Mouse (Mus musculus) limb, embryonic 13.5 days (tissue): ENCODE measurements around the gene Tmtc2. TPM values are rescaled to one million over a fixed set of nuclear protein-coding genes. Genes with fewer than 3 reads are reported as not detected.
"Not testable (repeated sequence)": the region's sequence is repeated elsewhere in the genome, so short reads cannot be mapped to it uniquely, and the experiment has no call there.

Experiments
- ATAC-seq: fragments of 200-750 bp; cut with Nextera tagmentation; 2 replicates; pipeline ENCODE4 v1.8.0; 2017; ENCODE audit warnings: low read depth, moderate number of reproducible peaks, moderate TSS enrichment; ENCODE audit not compliant: low FRiP score
- H3K27ac ChIP-seq: fragments of 300-500 bp; sonication (generic); 2 replicates; pipeline ENCODE4 v1.5.1; 2015; ENCODE audit warnings: inconsistent platforms, mild to moderate bottlenecking, moderate library complexity
- H3K27me3 ChIP-seq: fragments of 300-500 bp; sonication (generic); 2 replicates; pipeline ENCODE4 v1.6.1; 2015; ENCODE audit warnings: mild to moderate bottlenecking, inconsistent platforms
- H3K36me3 ChIP-seq: fragments of 300-500 bp; sonication (generic); 2 replicates; pipeline ENCODE4 v1.6.1; 2015; ENCODE audit warnings: inconsistent platforms, mild to moderate bottlenecking, moderate library complexity
- H3K4me1 ChIP-seq: fragments of 300-500 bp; sonication (generic); 2 replicates; pipeline ENCODE4 v1.6.1; 2015; ENCODE audit warnings: inconsistent platforms
- H3K4me2 ChIP-seq: fragments of 300-500 bp; sonication (generic); replicated peaks from 2 replicates; pipeline ENCODE4 v1.6.1; 2015; ENCODE audit warnings: inconsistent platforms, mild to moderate bottlenecking, moderate library complexity
- H3K4me3 ChIP-seq: fragments of 300-500 bp; sonication (generic); 2 replicates; pipeline ENCODE4 v1.5.1; 2015; ENCODE audit warnings: moderate library complexity, mild to moderate bottlenecking, inconsistent platforms
- H3K9ac ChIP-seq: fragments of 300-500 bp; sonication (generic); 2 replicates; pipeline ENCODE4 v1.6.1; 2015; ENCODE audit warnings: mild to moderate bottlenecking, inconsistent platforms
- H3K9me3 ChIP-seq: fragments of 300-500 bp; sonication (generic); 2 replicates; pipeline ENCODE4 v1.6.1; 2016; ENCODE audit warnings: inconsistent platforms
- WGBS: fragments of 180-500 bp; shearing (Covaris S2); methylation state at CpG from one replicate; pipeline ENCODE4 v1.1.7; 2015; 5-methylcytosine and 5-hydroxymethylcytosine counted together
- polyA plus RNA-seq: library from polyadenylated mRNA; unstranded; fragments of >200 nt; fragmentation: Nextera tagmentation; extraction: Ambion mirVana; gene quantifications from 2 replicates; pipeline ENCODE4 v1.2.1, GENCODE M21; 2015

Tmtc2 gene
- polyA plus RNA-seq, 1 experiment from 2014 or later, result 23.3 TPM

GRCm38 (mm10) chr10:105260053-105260452 lies 314.2 kb downstream of the Tmtc2 start:
- 60% methylated on average over 3 of the region's 3 CpGs for WGBS
- Histone ChIP-seq H3K4me1 (no peaks in the 10 kb centered on the region), H3K27ac (no peak overlapping the region), H3K27me3 (no peaks in the 10 kb centered on the region), H3K4me2 (no peak overlapping the region), H3K36me3 (no peaks in the 10 kb centered on the region), H3K9ac (no peak overlapping the region), H3K9me3 (no peaks in the 10 kb centered on the region), H3K4me3 (no peak overlapping the region)
- ATAC-seq, result no peak

DNA sequence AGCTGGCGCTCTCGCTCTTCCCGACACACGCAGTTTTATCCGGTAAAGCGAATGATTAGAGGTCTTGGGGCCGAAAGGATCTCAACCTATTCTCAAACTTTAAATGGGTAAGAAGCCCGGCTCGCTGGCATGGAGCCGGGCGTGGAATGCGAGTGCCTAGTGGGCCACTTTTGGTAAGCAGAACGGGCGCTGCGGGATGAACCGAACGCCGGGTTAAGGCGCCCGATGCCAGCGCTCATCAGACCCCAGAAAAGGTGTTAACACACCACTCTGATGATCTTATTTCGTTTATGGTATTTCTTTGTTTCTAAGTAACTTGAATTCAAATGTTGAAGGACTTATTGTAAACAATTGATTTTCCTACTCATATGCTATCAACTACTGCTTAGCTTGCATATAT lies 336.0 kb downstream of the Tmtc2 start:
- ATAC-seq, H3K27ac ChIP-seq, H3K9ac ChIP-seq, H3K36me3 ChIP-seq, H3K4me3 ChIP-seq, H3K9me3 ChIP-seq, H3K4me1 ChIP-seq, H3K27me3 ChIP-seq, H3K4me2 ChIP-seq: not testable (repeated sequence)
- WGBS, result 89% methylated on average over 22 of the region's 22 CpGs

DNA sequence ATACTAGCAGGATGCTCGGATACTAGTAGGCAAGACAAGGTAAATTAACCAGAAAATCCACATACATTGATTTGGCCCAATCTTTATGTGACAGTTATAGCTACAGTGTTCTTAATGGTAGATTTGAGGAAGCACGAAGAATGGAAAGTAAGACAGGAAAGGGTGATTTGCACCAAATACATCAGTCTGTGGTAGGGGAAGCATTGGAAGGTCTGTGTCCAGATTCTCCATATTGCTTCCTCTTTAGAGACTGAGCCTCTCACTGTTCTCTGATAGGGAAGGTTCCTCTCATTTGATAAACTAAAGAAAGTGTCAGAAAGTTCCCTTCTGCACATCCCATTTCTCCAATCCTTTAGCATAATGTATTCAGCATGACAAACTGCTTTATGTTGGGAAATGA lies 341.4 kb downstream of the Tmtc2 start:
- H3K27ac ChIP-seq, result no peak overlapping the region
- no peak overlapping the region for H3K4me2 ChIP-seq
- no peaks in the 10 kb centered on the region for H3K9me3 ChIP-seq
- no peak overlapping the region for H3K9ac ChIP-seq
- H3K36me3 ChIP-seq, result 0 out of 2 replicates have a peak, but pooled peaks cover 3% of the 10 kb centered on the region
- no peak overlapping the region for H3K4me3 ChIP-seq
- no peaks in the 10 kb centered on the region for H3K4me1 ChIP-seq
- ATAC-seq, result no peak
- 92% methylated on average over 2 of the region's 2 CpGs for WGBS
- no peaks in the 10 kb centered on the region for H3K27me3 ChIP-seq

- 55% methylated on average over 7 of the region's 7 CpGs for WGBS
- ATAC-seq, result no peak
These were observed 343.8 kb downstream of the Tmtc2 start for GRCm38 (mm10) chr10:105230416-105230815.

DNA sequence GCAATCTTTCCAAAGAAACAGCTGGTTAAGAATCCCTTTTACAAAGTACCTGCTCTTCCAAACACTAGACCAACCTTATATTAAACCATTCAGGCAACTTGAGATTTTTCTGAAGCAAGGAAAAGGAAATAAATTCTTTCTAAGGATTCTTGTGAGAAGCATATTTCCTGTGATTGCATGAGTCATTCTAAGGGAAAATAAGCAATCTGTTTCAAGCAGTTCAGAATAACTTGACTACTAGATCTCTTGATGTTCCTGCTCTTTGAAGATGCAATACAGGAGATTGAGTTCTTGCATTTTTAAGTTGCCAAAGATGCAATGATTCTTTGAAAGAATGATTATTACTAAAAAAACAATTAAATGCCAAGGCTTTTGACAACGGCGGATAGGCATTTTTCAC lies 345.6 kb downstream of the Tmtc2 start:
- ATAC-seq, result no peak
- Histone ChIP-seq H3K27me3 (no peaks in the 10 kb centered on the region), H3K27ac (no peak overlapping the region), H3K4me3 (no peak overlapping the region), H3K4me1 (no peaks in the 10 kb centered on the region), H3K36me3 (no peaks in the 10 kb centered on the region; the same call in 1 of the 2 replicates), H3K9ac (no peak overlapping the region), H3K4me2 (no peak overlapping the region), H3K9me3 (no peaks in the 10 kb centered on the region)
- 86% methylated on average over 2 of the region's 2 CpGs for WGBS

More at GRCm38 (mm10) chr10:105230416-105230815, 343.8 kb downstream of the Tmtc2 start:
- no peak overlapping the region for H3K4me3 ChIP-seq
- H3K36me3 ChIP-seq, result no peaks in the 10 kb centered on the region; the same call in 1 of the 2 replicates
- no peaks in the 10 kb centered on the region for H3K27me3 ChIP-seq
- no peak overlapping the region for H3K4me2 ChIP-seq
- H3K4me1 ChIP-seq, result no peaks in the 10 kb centered on the region
- H3K9me3 ChIP-seq, result no peaks in the 10 kb centered on the region
- H3K9ac ChIP-seq, result no peak overlapping the region
- H3K27ac ChIP-seq, result no peak overlapping the region

GRCm38 (mm10) chr10:105227631-105228030 lies 346.6 kb downstream of the Tmtc2 start:
- 35% methylated on average over 5 of the region's 5 CpGs for WGBS
- Histone ChIP-seq H3K9me3 (no peaks in the 10 kb centered on the region), H3K9ac (no peak overlapping the region), H3K4me2 (no peak overlapping the region), H3K27me3 (no peaks in the 10 kb centered on the region), H3K27ac (no peak overlapping the region), H3K36me3 (no peaks in the 10 kb centered on the region; the same call in 1 of the 2 replicates), H3K4me1 (no peaks in the 10 kb centered on the region), H3K4me3 (no peak overlapping the region)
- ATAC-seq, result no peak

- 85% methylated on average over 6 of the region's 6 CpGs for WGBS
These were observed 348.5 kb downstream of the Tmtc2 start for GRCm38 (mm10) chr10:105225714-105226113.

GRCm38 (mm10) chr10:105222904-105223303 lies 351.3 kb downstream of the Tmtc2 start:
- WGBS, result 91% methylated on average over 5 of the region's 5 CpGs

More at GRCm38 (mm10) chr10:105225714-105226113, 348.5 kb downstream of the Tmtc2 start:
- Histone ChIP-seq H3K4me2 (no peak overlapping the region), H3K27me3 (no peaks in the 10 kb centered on the region), H3K9me3 (no peaks in the 10 kb centered on the region), H3K27ac (no peak overlapping the region), H3K36me3 (no peaks in the 10 kb centered on the region; the same call in 1 of the 2 replicates), H3K4me1 (no peaks in the 10 kb centered on the region), H3K9ac (no peak overlapping the region), H3K4me3 (no peak overlapping the region)
- no peak for ATAC-seq

DNA sequence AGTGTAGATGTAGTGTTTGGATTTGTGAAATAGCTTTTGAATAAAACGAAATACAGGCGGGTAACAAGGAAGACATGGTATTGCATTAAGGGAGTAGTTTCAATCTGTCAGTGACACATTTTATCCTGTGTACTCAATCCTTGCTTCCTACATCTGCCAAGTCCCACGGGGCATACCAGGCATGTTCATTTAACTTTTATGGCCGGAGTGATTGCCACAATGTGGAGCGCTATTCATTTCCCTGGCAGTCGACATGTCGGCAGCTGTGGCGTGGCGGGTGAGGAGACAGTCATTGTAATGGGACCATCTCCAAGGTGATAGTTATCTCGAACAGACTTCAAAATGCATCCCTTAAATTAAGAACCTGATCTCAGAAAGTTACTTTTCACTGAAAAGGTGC lies 372.8 kb downstream of the Tmtc2 start:
- Histone ChIP-seq H3K27me3 (no peaks in the 10 kb centered on the region), H3K9ac (no peak overlapping the region), H3K9me3 (no peaks in the 10 kb centered on the region), H3K4me1 (no peaks in the 10 kb centered on the region), H3K27ac (no peak overlapping the region), H3K4me3 (no peak overlapping the region), H3K4me2 (no peak overlapping the region), H3K36me3 (no peaks in the 10 kb centered on the region)
- WGBS, result 65% methylated on average over 10 of the region's 10 CpGs
- ATAC-seq, result no peak

More at GRCm38 (mm10) chr10:105222904-105223303, 351.3 kb downstream of the Tmtc2 start:
- ATAC-seq, result no peak
- Histone ChIP-seq H3K4me1 (no peaks in the 10 kb centered on the region), H3K36me3 (no peaks in the 10 kb centered on the region; the same call in 1 of the 2 replicates), H3K27ac (no peak overlapping the region), H3K4me3 (no peak overlapping the region), H3K4me2 (no peak overlapping the region), H3K27me3 (no peaks in the 10 kb centered on the region), H3K9me3 (no peaks in the 10 kb centered on the region), H3K9ac (no peak overlapping the region)

GRCm38 (mm10) chr10:105200678-105201077 lies 373.6 kb downstream of the Tmtc2 start:
- H3K9me3 ChIP-seq, result no peaks in the 10 kb centered on the region
- ATAC-seq, result no peak
- H3K4me2 ChIP-seq, result no peak overlapping the region
- H3K4me1 ChIP-seq, result no peaks in the 10 kb centered on the region
- H3K36me3 ChIP-seq, result no peaks in the 10 kb centered on the region
- no peak overlapping the region for H3K4me3 ChIP-seq
- no peak overlapping the region for H3K27ac ChIP-seq
- no peaks in the 10 kb centered on the region for H3K27me3 ChIP-seq
- 97% methylated on average over 2 of the region's 2 CpGs for WGBS
- H3K9ac ChIP-seq, result no peak overlapping the region

DNA sequence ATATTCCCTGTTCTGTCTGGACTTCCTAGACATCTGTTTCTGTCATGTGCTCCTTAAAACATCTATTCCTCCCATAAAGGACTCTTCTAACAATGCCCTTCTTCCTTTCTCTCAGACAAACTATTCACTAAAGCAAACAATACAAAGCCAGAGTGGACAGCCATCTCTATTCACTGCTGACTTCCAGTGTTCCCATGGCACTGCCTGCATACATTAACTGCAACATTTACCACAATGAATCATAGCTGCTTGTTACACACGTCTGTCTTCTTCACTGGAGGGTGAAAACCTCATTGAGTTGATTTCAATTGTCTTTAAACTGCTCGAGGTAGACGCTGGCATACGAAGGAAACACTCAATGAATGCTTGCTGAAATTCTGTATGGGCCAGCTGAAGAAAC lies 374.2 kb downstream of the Tmtc2 start:
- WGBS, result 76% methylated on average over 4 of the region's 4 CpGs
- H3K9ac ChIP-seq, result no peak overlapping the region
- no peak overlapping the region for H3K4me2 ChIP-seq
- H3K36me3 ChIP-seq, result no peaks in the 10 kb centered on the region
- no peaks in the 10 kb centered on the region for H3K9me3 ChIP-seq
- no peak overlapping the region for H3K4me3 ChIP-seq
- no peaks in the 10 kb centered on the region for H3K4me1 ChIP-seq
- ATAC-seq, result no peak
- no peaks in the 10 kb centered on the region for H3K27me3 ChIP-seq
- no peak overlapping the region for H3K27ac ChIP-seq

DNA sequence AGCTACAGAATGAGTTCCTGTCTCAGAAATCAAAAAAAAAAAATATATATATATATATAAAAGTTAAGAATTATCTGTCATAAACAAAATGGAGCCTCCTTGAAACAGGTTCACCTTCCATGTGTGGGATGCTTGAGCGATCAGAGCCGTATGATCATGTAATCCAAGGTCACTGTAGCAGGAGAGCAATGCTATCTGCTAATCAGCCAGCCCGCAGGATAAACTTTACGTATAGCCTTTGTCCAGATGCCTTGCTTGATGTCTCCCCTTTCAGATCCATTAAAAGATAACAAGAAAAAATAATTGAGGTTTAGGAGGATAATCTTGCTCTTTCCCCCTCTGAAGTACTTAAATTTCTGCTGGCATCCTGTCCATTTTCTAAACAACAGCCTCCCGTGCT lies 374.7 kb downstream of the Tmtc2 start:
- no peak overlapping the region for H3K4me2 ChIP-seq
- H3K27me3 ChIP-seq, result no peaks in the 10 kb centered on the region
- no peaks in the 10 kb centered on the region for H3K4me1 ChIP-seq
- H3K4me3 ChIP-seq, result no peak overlapping the region
- no peaks in the 10 kb centered on the region for H3K36me3 ChIP-seq
- WGBS, result 85% methylated on average over 5 of the region's 5 CpGs
- H3K9ac ChIP-seq, result no peak overlapping the region
- H3K9me3 ChIP-seq, result no peaks in the 10 kb centered on the region
- H3K27ac ChIP-seq, result no peak overlapping the region
- no peak for ATAC-seq

GRCm38 (mm10) chr10:105195377-105195776 lies 378.9 kb downstream of the Tmtc2 start:
- H3K27me3 ChIP-seq, result no peaks in the 10 kb centered on the region
- no peak overlapping the region for H3K4me2 ChIP-seq
- no peaks in the 10 kb centered on the region for H3K4me1 ChIP-seq
- no peak overlapping the region for H3K4me3 ChIP-seq
- H3K9me3 ChIP-seq, result no peaks in the 10 kb centered on the region
- H3K9ac ChIP-seq, result no peak overlapping the region
- H3K36me3 ChIP-seq, result no peaks in the 10 kb centered on the region
- no peak for ATAC-seq
- no peak overlapping the region for H3K27ac ChIP-seq
- WGBS, result 88% methylated on average over 2 of the region's 2 CpGs
